Mouse (Mus musculus) layer of hippocampus, adult 8-10 months (tissue): ENCODE measurements around the gene Olfr619. TPM values are rescaled to one million over a fixed set of nuclear protein-coding genes. Genes with fewer than 3 reads are reported as not detected.

Source experiments
- DNase-seq, 2 experiments: peaks; one replicate each; pipeline ENCODE4 v3.0.0; 2022; ENCODE audit warnings: low spot score in 2 of 2
- microRNA-seq, 2 experiments: library from miRNA; unstranded; fragments of <30 nt; microRNA quantifications; one replicate each; pipeline ENCODE4 v1.2.0; 2022
- total RNA-seq, 4 experiments: library from RNA; stranded (reverse); gene quantifications; 2 replicates each; pipeline ENCODE4 v1.2.4; 2022

Olfr619 gene
- total RNA-seq, result not detected

GRCm38 (mm10) chr7:103600275-103600674 is at the start of gene Olfr619:
Olfr619 (plus strand) TSS chr7:103600575.
- no peak for DNase-seq

DNA sequence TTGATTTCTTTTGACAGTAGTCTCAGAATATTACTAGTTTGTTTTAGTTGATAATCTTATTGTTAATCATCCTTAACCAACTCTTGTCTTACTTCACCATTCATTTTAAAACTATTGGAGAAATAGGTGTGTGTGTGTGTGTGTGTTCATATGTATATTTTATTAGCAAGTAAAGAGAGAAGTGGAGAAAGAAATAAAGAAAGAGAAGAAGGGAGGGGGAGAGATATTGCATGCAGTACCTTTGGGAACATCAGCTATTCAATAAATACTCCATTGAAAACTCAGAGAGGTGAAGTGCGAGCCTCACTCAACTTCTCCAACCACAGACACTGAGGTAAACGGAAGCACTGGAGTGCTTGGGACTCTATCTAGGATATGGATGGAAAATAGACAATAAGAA is 44.6 kb upstream of the Olfr619 start, which contains the start of gene Olfr615:
Gene Olfr615, plus strand, starts transcription at position 301 of the 400 bp plus-strand sequence.
- DNase-seq, result no peak

DNA sequence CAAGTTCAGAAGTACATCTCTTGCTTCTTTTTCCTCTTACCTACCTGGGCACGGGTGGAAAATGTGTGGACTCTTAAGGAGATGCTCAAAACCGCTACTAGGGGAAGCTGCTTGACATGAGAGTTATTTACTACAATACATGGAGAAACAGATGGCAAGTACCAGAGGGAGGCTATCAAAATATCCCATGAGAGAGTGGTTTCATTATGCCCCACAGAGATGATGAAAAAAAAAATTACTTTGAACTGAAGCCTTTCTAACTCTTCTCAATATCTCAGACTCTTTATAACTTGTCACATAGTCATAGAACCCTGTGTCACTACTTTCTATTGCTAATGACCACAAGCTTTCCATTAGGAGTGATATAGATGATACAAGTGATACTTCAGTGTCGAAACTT is 31.3 kb upstream of the Olfr619 start, which contains the start of gene Olfr616:
Gene Olfr616, minus strand, starts transcription at position 101 of the 400 bp plus-strand sequence.
- DNase-seq, result no peak

GRCm38 (mm10) chr7:103572761-103573160 is 27.6 kb upstream of the Olfr619 start, which contains the start of gene Olfr617:
Olfr617 (plus strand) TSS chr7:103573061.
- DNase-seq, result no peak

DNA sequence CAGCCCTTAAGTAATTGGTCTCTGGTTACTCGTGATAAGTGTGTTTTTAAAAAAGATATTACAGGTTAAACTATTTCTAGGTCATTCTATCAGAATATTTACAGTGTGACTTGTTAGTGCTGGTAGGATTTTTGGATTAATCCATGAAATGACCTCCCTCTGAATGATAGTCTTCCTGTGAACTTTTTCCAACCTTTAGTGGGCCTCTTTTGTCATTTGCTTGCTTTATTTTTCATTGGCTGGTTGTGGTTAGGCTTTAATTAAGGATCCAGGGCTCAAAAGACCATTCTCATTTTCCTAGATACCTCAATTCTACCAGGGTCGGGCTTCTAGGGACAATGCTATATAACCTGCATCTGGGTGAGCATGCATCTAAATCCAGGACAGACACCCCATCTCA is 10.6 kb upstream of the Olfr619 start, which contains the start of gene Olfr618:
Gene Olfr618, plus strand, starts transcription at position 301 of the 400 bp plus-strand sequence.
- DNase-seq, result no peak

GRCm38 (mm10) chr7:103607425-103607824 is 7.0 kb downstream of the Olfr619 start:
- no peak for DNase-seq

GRCm38 (mm10) chr7:103612434-103612833 is 12.1 kb downstream of the Olfr619 start, which contains the start of gene Olfr620:
Olfr620 (minus strand) TSS chr7:103612534.
- no peak for DNase-seq

GRCm38 (mm10) chr7:103636795-103637194 is 36.4 kb downstream of the Olfr619 start:
- no peak for DNase-seq

DNA sequence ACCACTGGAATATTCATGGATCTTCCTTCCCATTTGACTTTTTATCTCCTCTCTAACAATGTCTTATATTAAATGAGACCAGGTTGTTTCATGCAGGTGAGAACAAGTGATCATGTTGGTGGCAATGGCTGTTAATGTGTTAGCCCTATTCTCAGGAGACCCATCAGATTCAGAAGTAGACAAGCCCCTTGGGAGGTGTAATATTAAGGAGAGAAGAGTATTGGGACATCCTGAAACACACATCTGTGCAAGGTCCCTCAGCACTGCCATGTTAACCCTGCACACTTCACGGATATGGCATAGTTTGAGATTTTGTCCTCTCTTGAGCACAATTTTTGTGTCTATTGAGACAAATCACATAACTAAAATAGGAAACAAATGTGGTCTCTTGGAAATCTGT is 42.2 kb downstream of the Olfr619 start, which contains the start of gene Olfr622:
Gene Olfr622, minus strand, starts transcription at position 101 of the 400 bp plus-strand sequence.
- DNase-seq, result no peak

GRCm38 (mm10) chr7:103644070-103644469 is 43.7 kb downstream of the Olfr619 start:
- no peak for DNase-seq

Small RNA genes within 50 kb of the gene (microRNA-seq; reads per million reads assigned to microRNA genes)
- gene Gm26506, result 0 reads per million in 2 experiments

Other genes with a start within 250 kb of the Olfr619 start
- gene Olfr601, start 237.9 kb upstream of the Olfr619 start, total RNA-seq, result not detected
- gene Olfr603, start 214.4 kb upstream of the Olfr619 start, total RNA-seq, result not detected
- gene Usp17lc, start 185.5 kb upstream of the Olfr619 start, total RNA-seq, result not detected
- not detected for gene Olfr605, start 155.1 kb upstream of the Olfr619 start, total RNA-seq
- not detected for gene Olfr606, start 151.5 kb upstream of the Olfr619 start, total RNA-seq
- gene Olfr607, start 136.4 kb upstream of the Olfr619 start, total RNA-seq, result not detected
- not detected for gene Olfr608, start 130.7 kb upstream of the Olfr619 start, total RNA-seq
- not detected for gene Olfr609, start 102.5 kb upstream of the Olfr619 start, total RNA-seq
- gene Olfr610, start 88.5 kb upstream of the Olfr619 start, total RNA-seq, result not detected
- not detected for gene Olfr611, start 79.7 kb upstream of the Olfr619 start, total RNA-seq
- not detected for gene Olfr612, start 57.9 kb upstream of the Olfr619 start, total RNA-seq
- gene Olfr613, start 52.5 kb upstream of the Olfr619 start, total RNA-seq, result not detected
- gene Olfr615, start 44.5 kb upstream of the Olfr619 start, total RNA-seq, result not detected
- not detected for gene Olfr616, start 31.4 kb upstream of the Olfr619 start, total RNA-seq
- not detected for gene Olfr617, start 27.5 kb upstream of the Olfr619 start, total RNA-seq
- gene Olfr618, start 10.5 kb upstream of the Olfr619 start, total RNA-seq, result not detected
- gene Olfr620, start 12.0 kb downstream of the Olfr619 start, total RNA-seq, result not detected
- not detected for gene Olfr622, start 42.1 kb downstream of the Olfr619 start, total RNA-seq
- gene Olfr623, start 63.1 kb downstream of the Olfr619 start, total RNA-seq, result not detected
- gene Olfr624, start 70.6 kb downstream of the Olfr619 start, total RNA-seq, result under 1 TPM in 1 of 4 experiments, not detected in 3; 0.06 TPM
- not detected for gene Olfr625-ps1, start 82.1 kb downstream of the Olfr619 start, total RNA-seq
- gene Olfr243, start 114.1 kb downstream of the Olfr619 start, total RNA-seq, result not detected
- not detected for gene Olfr628, start 129.8 kb downstream of the Olfr619 start, total RNA-seq
- not detected for gene Olfr629, start 144.4 kb downstream of the Olfr619 start, total RNA-seq
- not detected for gene Olfr630, start 156.8 kb downstream of the Olfr619 start, total RNA-seq
- not detected for gene Olfr69, start 171.0 kb downstream of the Olfr619 start, total RNA-seq
- not detected for gene Olfr68, start 179.1 kb downstream of the Olfr619 start, total RNA-seq
- not detected for gene Olfr67, start 191.2 kb downstream of the Olfr619 start, total RNA-seq
- 10 to 100 TPM; 18.7 to 28.1 (median 21.1) TPM for gene Hbb-bt, start 213.4 kb downstream of the Olfr619 start, total RNA-seq
- 100 to 1,000 TPM; 155 to 350 (median 222) TPM for gene Hbb-bs, start 227.5 kb downstream of the Olfr619 start, total RNA-seq
- not detected for gene Hbb-bh2, start 239.9 kb downstream of the Olfr619 start, total RNA-seq
- gene Hbb-bh1, start 242.6 kb downstream of the Olfr619 start, total RNA-seq, result not detected